ENCODE assay signal across 27 mouse cellular contexts in genomic region chr17:34236691-34237090, GRCm38 (mm10). TPM values are rescaled to one million over a fixed set of nuclear protein-coding genes. Genes with fewer than 3 reads are reported as not detected.
DNase-seq lines count a peak whose midpoint lies in the region; ATAC-seq lines count a peak whose summit lies in the region.
"Had no signal": no experiment of that assay in that cellular context is flagged by ENCODE, and none has a peak within 500 bp of the region (broad histone marks: within the 10 kb centered on the region; RNA-seq: fewer than 3 reads in every experiment).

No protein-coding gene starts in this region.

- no peak for ATAC-seq in kidney, embryonic 16.5 days (ENCODE audit: low FRiP score, low TSS enrichment)
- ATAC-seq: forebrain, embryonic 14.5 days; midbrain, embryonic 16.5 days; Patski had no signal

- no peak overlapping the region for H3K27ac ChIP-seq in kidney, embryonic 16.5 days (ENCODE audit: low read length)
- H3K27ac ChIP-seq: embryonic facial prominence, embryonic 12.5 days; hindbrain, embryonic 15.5 days; limb, embryonic 15.5 days; liver, embryonic 14.5 days; midbrain, embryonic 10.5 days; neural tube, embryonic 13.5 days had no signal

- no peak overlapping the region for H3K4me3 ChIP-seq in kidney, embryonic 16.5 days (ENCODE audit: low read length)
- H3K4me3 ChIP-seq: embryonic facial prominence, embryonic 12.5 days; hindbrain, embryonic 15.5 days; limb, embryonic 15.5 days; midbrain, embryonic 10.5 days; myocyte; neural tube, embryonic 13.5 days had no signal

- 78% methylated on average over 5 of the region's 5 CpGs for WGBS in kidney, embryonic 16.5 days

- no peak overlapping the region for H3K4me2 ChIP-seq in kidney, embryonic 16.5 days (replicated peaks; ENCODE audit: low read depth, low read length)
- H3K4me2 ChIP-seq: embryonic facial prominence, embryonic 12.5 days; heart, embryonic 11.5 days; hindbrain, embryonic 15.5 days; limb, embryonic 15.5 days; neural tube, embryonic 13.5 days had no signal

- H3K27me3 ChIP-seq in kidney, embryonic 16.5 days (ENCODE audit: insufficient read depth, low read length), result no peaks in the 10 kb centered on the region
- H3K27me3 ChIP-seq: embryonic facial prominence, embryonic 12.5 days; hindbrain, embryonic 15.5 days; limb, embryonic 15.5 days; neural tube, embryonic 13.5 days had no signal

- H3K36me3 ChIP-seq in kidney, embryonic 16.5 days (ENCODE audit: insufficient read depth, low read length), result no peaks in the 10 kb centered on the region
- H3K36me3 ChIP-seq: embryonic facial prominence, embryonic 12.5 days; hindbrain, embryonic 15.5 days; limb, embryonic 15.5 days; midbrain, embryonic 10.5 days; neural tube, embryonic 13.5 days had no signal

- DNase-seq in kidney, postnatal 10 days, result peak; percentile 26
- peak; percentile 2 for DNase-seq in thymus, postnatal 14 days
- no peak for DNase-seq in thymus, postnatal 25 days
- peak; percentile 18 for DNase-seq in fibroblast of lung, adult 2 months (ENCODE audit: low read depth)
- DNase-seq in lung, postnatal 25 days (ENCODE audit: low spot score), result peak; percentile 56
- no peak for DNase-seq in right cerebral cortex, postnatal 25 days
- DNase-seq in layer of hippocampus, postnatal 10 days (ENCODE audit: low spot score in 2 of 2), result no peak
- DNase-seq: adrenal gland, adult 2 months; cerebellum, adult 18-20 months; cerebellum, postnatal 25 days; kidney, adult 8-10 months; kidney, postnatal 25 days; left cerebral cortex, postnatal 4 days; right cerebral cortex, postnatal 4 days had no signal

- no peak overlapping the region for H3K9ac ChIP-seq in kidney, embryonic 16.5 days (replicated peaks; ENCODE audit: low read length)
- H3K9ac ChIP-seq: embryonic facial prominence, embryonic 12.5 days; hindbrain, embryonic 15.5 days; limb, embryonic 15.5 days; liver, embryonic 14.5 days; neural tube, embryonic 13.5 days had no signal

- H3K9me3 ChIP-seq in kidney, embryonic 16.5 days (ENCODE audit: low read length), result 0 out of 2 replicates have a peak, but pooled peaks cover 1% of the 10 kb centered on the region
- H3K9me3 ChIP-seq: embryonic facial prominence, embryonic 12.5 days; limb, embryonic 15.5 days; neural tube, embryonic 13.5 days had no signal

- H3K4me1 ChIP-seq in kidney, embryonic 16.5 days (ENCODE audit: insufficient read depth, low read length), result no peaks in the 10 kb centered on the region
- H3K4me1 ChIP-seq: embryonic facial prominence, embryonic 12.5 days; hindbrain, embryonic 15.5 days; limb, embryonic 15.5 days; midbrain, embryonic 10.5 days; neural tube, embryonic 13.5 days had no signal

RNA-seq across cellular contexts. Expression of gene H2-Ob, which starts 2.0 kb away (rescaled TPM):
- polyA plus RNA-seq in kidney, embryonic 16.5 days (2015; fragmentation: Nextera tagmentation; extraction: Ambion mirVana), result 0.14 and 0.27 TPM in 2 replicates
- under 1 TPM; 0.18 to 0.33 TPM for total RNA-seq in layer of hippocampus, postnatal 10 days (2021)
- total RNA-seq: ES-E14; left cerebral cortex, postnatal 4 days had no signal
- polyA plus RNA-seq: embryonic facial prominence, embryonic 12.5 days; heart, embryonic 11.5 days; limb, embryonic 15.5 days; midbrain, embryonic 10.5 days; myocyte; neural tube, embryonic 13.5 days; Patski had no signal

RNA-seq across cellular contexts. Expression of gene H2-Ab1, which starts 20.8 kb away (rescaled TPM):
- polyA plus RNA-seq in kidney, embryonic 16.5 days (2015; fragmentation: Nextera tagmentation; extraction: Ambion mirVana), result 31.6 and 37.9 TPM in 2 replicates
- total RNA-seq in layer of hippocampus, postnatal 10 days (2021), result 1 to 10 TPM; 1.6 to 1.8 TPM
- polyA plus RNA-seq: myocyte had no signal

RNA-seq across cellular contexts. Expression of gene Tap2, which starts 33.4 kb away (rescaled TPM):
- 5.2 and 5.8 TPM in 2 replicates for polyA plus RNA-seq in kidney, embryonic 16.5 days (2015; fragmentation: Nextera tagmentation; extraction: Ambion mirVana)
- 1 to 10 TPM; 4.8 to 6.3 TPM for total RNA-seq in layer of hippocampus, postnatal 10 days (2021)

RNA-seq across cellular contexts. Expression of gene Psmb8, which starts 39.2 kb away (rescaled TPM):
- polyA plus RNA-seq in kidney, embryonic 16.5 days (2015; fragmentation: Nextera tagmentation; extraction: Ambion mirVana), result 6.4 and 7.2 TPM in 2 replicates
- 1 to 10 TPM; 2.3 to 4.4 TPM for total RNA-seq in layer of hippocampus, postnatal 10 days (2021)

RNA-seq across cellular contexts. Expression of gene Psmb9, which starts 49.1 kb away (rescaled TPM):
- polyA plus RNA-seq in kidney, embryonic 16.5 days (2015; fragmentation: Nextera tagmentation; extraction: Ambion mirVana), result 2.0 and 2.4 TPM in 2 replicates
- 1 to 10 TPM; 1.4 to 1.9 TPM for total RNA-seq in layer of hippocampus, postnatal 10 days (2021)

Comparison
In these comparisons a context has a peak if more than half of its experiments do, and no peak if none do; other contexts are left out.
1. DNase-seq: peak in kidney, postnatal 10 days (single experiment), thymus, postnatal 14 days (single experiment), fibroblast of lung, adult 2 months (single experiment) and lung, postnatal 25 days (single experiment); none in thymus, postnatal 25 days (single experiment), right cerebral cortex, postnatal 25 days (single experiment) and layer of hippocampus, postnatal 10 days (0 of 2).